Mouse (Mus musculus) midbrain, embryonic 10.5 days (tissue): ENCODE results near the gene Olfr550. TPM values are rescaled to one million over a fixed set of nuclear protein-coding genes. Genes with fewer than 3 reads are reported as not detected.
"Not testable (repeated sequence)": the region's sequence is repeated elsewhere in the genome, so short reads cannot be mapped to it uniquely, and the experiment has no call there.

Source experiments
- DNase-seq: peaks from one replicate; pipeline ENCODE4 v3.0.0-alpha.2; 2017; ENCODE audit warnings: low spot score
- H3K27ac ChIP-seq: fragments of 300-500 bp; sonication (generic); replicated peaks from 2 replicates; pipeline ENCODE4 v1.5.1; 2016; ENCODE audit warnings: mild to moderate bottlenecking
- H3K27me3 ChIP-seq: fragments of 300-500 bp; sonication (generic); 2 replicates; pipeline ENCODE4 v1.6.1; 2016; ENCODE audit warnings: low read depth, mild to moderate bottlenecking; ENCODE audit not compliant: poor library complexity, severe bottlenecking
- H3K36me3 ChIP-seq: fragments of 300-500 bp; sonication (generic); 2 replicates; pipeline ENCODE4 v1.6.1; 2016; ENCODE audit warnings: mild to moderate bottlenecking, moderate library complexity
- H3K4me1 ChIP-seq: fragments of 300-500 bp; sonication (generic); 2 replicates; pipeline ENCODE4 v1.6.1; 2016
- H3K4me3 ChIP-seq: fragments of 300-500 bp; sonication (generic); 2 replicates; pipeline ENCODE4 v1.5.1; 2016; ENCODE audit warnings: mild to moderate bottlenecking, moderate library complexity
- H3K9me3 ChIP-seq: fragments of 300-500 bp; sonication (generic); replicated peaks from 2 replicates; pipeline ENCODE4 v1.6.1; 2016; ENCODE audit warnings: mild to moderate bottlenecking
- WGBS: fragments of 180-500 bp; shearing (Covaris S2); methylation state at CpG from one replicate; pipeline ENCODE4 v1.1.7; 2016; 5-methylcytosine and 5-hydroxymethylcytosine counted together
- polyA plus RNA-seq: library from polyadenylated mRNA; unstranded; fragments of >200 nt; fragmentation: Nextera tagmentation; extraction: Ambion mirVana; gene quantifications from 2 replicates; pipeline ENCODE4 v1.2.1, GENCODE M21; 2016

Gene Olfr550
- polyA plus RNA-seq, 1 experiment from 2014 or later: not detected

DNA sequence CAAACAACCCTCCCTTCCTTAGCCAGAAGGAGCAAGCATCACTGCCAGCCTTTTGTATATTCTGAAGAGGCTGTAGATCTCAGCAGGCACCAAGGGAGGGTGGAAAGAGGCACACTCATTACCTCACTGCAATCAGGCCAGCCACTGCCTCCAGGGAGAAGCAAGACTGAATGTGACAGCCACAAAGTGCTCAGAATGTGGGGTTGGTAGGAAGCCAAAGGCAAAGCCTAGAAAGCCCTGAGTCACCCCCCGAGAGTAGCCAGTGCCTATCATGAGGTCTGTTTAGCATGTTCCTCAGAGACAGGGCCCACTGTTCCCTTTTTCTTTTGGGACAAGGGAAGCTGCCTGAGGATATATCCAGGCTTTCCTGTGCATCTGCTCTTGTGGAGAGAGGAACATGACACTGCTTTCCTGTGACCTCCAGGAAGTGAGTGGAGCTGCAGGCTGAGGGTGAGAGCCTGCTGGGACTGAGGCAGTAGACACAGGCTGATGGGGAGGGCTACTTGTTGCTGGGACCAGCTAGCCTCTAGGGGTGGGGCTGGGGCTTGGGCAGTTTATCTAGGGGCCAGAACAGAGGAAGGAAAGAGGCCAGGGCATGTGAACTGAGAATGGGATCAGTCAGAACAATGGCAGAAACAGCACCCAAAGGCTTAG lies 26.3 kb downstream of the Olfr550 start, which contains the start of gene Olfr552:
TSS of gene Olfr552 (plus strand) at position 393 of the 654 bp plus-strand sequence.
- no peaks in the 10 kb centered on the region for H3K4me1 ChIP-seq

DNA sequence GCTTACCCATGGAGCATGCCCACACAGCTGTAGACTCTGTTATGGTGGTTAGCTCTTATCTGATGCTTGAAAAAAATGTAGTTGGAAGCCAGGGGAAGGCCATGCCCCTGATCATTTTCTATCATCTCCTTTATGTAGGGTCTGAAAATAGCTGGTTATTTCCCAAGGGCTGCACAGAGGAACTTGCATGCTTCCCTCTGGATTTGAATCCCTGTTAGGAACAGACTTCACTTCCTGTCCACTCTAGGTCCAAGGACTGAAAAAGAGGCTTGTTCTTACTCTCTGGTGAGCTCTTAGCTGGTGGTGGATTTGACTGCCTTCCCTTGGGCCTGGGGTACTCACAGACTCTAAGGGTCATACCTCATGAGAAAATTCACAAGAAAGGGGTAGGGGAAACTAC lies 46.9 kb downstream of the Olfr550 start, which contains the start of gene Olfr553:
TSS of gene Olfr553 (minus strand) at position 101 of the 400 bp plus-strand sequence.
- no peak within 1 kb of the TSS for H3K27ac ChIP-seq
- H3K36me3 ChIP-seq: no peaks in the 10 kb centered on the region
- no peak within 1 kb of the TSS for H3K4me3 ChIP-seq
- H3K4me1 ChIP-seq: no peaks in the 10 kb centered on the region
- H3K9me3 ChIP-seq: no peaks in the 10 kb centered on the region
- DNase-seq: no peak
- H3K27me3 ChIP-seq: no peaks in the 10 kb centered on the region

More for the DNA sequence above, 26.3 kb downstream of the Olfr550 start, which contains the start of gene Olfr552:
- no peak for DNase-seq
- Histone ChIP-seq H3K4me3 (no peak within 1 kb of the TSS), H3K27ac (no peak within 1 kb of the TSS), H3K27me3 (no peaks in the 10 kb centered on the region), H3K36me3 (no peaks in the 10 kb centered on the region), H3K9me3 (no peaks in the 10 kb centered on the region)
- 81% methylated on average over 1 of the region's 1 CpGs for WGBS

DNA sequence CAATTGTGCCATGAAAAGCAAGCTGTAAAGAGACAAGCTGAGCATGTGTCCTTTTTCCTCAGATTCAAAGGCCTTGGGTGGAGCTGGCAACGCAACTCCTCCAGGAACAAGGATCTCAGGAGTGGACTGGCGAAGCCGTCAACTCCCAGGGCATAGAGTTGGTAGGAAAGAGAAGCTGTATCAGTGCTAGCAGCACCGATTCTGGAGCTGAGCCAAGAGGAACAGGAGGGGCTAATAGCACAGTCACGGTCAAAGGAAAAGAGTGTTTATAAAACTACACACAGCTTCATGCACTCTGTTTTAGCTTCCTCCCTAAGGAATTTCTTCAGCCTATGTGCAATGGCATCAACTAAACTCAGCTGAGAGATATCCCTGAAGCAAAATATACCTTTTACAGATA lies 48.4 kb downstream of the Olfr550 start:
- Histone ChIP-seq H3K9me3 (no peaks in the 10 kb centered on the region), H3K27ac (no peak overlapping the region), H3K4me3 (no peak overlapping the region), H3K4me1 (no peaks in the 10 kb centered on the region), H3K27me3 (no peaks in the 10 kb centered on the region), H3K36me3 (no peaks in the 10 kb centered on the region)
- no peak for DNase-seq
- 84% methylated on average over 5 of the region's 5 CpGs for WGBS

DNA sequence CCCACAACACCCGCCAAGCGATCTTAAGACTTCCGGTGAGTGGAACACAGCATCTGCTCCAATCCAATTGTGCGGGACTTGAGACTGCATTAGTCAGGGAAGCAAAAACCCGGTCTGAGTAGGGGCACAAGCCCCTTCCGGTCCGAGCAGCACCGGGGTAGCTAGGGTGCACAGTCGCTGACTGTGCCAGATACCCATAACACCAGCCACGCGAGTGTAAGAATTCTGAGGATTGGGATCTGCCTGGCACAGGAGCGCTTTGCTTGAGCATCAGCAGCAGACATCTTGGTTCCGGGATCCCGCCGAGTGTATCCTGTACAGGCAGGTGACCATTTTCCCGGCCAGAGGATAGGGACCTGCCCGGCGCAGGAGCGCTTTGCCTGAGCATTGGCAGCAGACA lies 49.1 kb downstream of the Olfr550 start:
- not testable (repeated sequence) for H3K4me3 ChIP-seq, DNase-seq, H3K27me3 ChIP-seq, H3K36me3 ChIP-seq, H3K4me1 ChIP-seq, H3K27ac ChIP-seq, H3K9me3 ChIP-seq
- 88% methylated on average over 19 of the region's 19 CpGs for WGBS

Other genes with a start within 250 kb of the Olfr550 start
- gene Rrm1, start 129.7 kb upstream of the Olfr550 start, polyA plus RNA-seq: 274 TPM in 2 replicates
- 0.35 TPM in 2 replicates for gene Olfr543, start 89.8 kb upstream of the Olfr550 start, polyA plus RNA-seq
- gene Olfr544, start 83.1 kb upstream of the Olfr550 start, polyA plus RNA-seq: 0.11 and 0.17 TPM in 2 replicates
- 0.05 and 0.11 TPM in 2 replicates for gene Olfr545, start 71.9 kb upstream of the Olfr550 start, polyA plus RNA-seq
- not detected in 2 replicates for gene Olfr547, start 36.7 kb upstream of the Olfr550 start, polyA plus RNA-seq
- not detected in 2 replicates for gene Olfr548-ps1, start 30.5 kb upstream of the Olfr550 start, polyA plus RNA-seq
- not detected in 2 replicates for gene Olfr549, start 21.6 kb upstream of the Olfr550 start, polyA plus RNA-seq
- gene Trim21, start 6.0 kb upstream of the Olfr550 start, polyA plus RNA-seq: 0.15 and 0.52 TPM in 2 replicates
- gene Olfr551, start 20.4 kb downstream of the Olfr550 start, polyA plus RNA-seq: not detected in 2 replicates
- gene Olfr552, start 26.3 kb downstream of the Olfr550 start, polyA plus RNA-seq: not detected in 2 replicates
- gene Olfr553, start 46.8 kb downstream of the Olfr550 start, polyA plus RNA-seq: not detected in 2 replicates
- gene Olfr554, start 67.0 kb downstream of the Olfr550 start, polyA plus RNA-seq: not detected in 2 replicates
- gene Olfr555, start 87.4 kb downstream of the Olfr550 start, polyA plus RNA-seq: not detected in 2 replicates
- not detected in 2 replicates for gene Olfr556, start 93.5 kb downstream of the Olfr550 start, polyA plus RNA-seq
- gene Trim68, start 115.9 kb downstream of the Olfr550 start, polyA plus RNA-seq: 10.1 and 11.8 TPM in 2 replicates
- gene Olfr557, start 124.5 kb downstream of the Olfr550 start, polyA plus RNA-seq: not detected in 2 replicates
- 0.04 TPM in 1 of 2 replicates, not detected in the other for gene Olfr558, start 130.8 kb downstream of the Olfr550 start, polyA plus RNA-seq
- not detected in 2 replicates for gene Olfr33, start 147.6 kb downstream of the Olfr550 start, polyA plus RNA-seq
- not detected in 2 replicates for gene Olfr559, start 156.0 kb downstream of the Olfr550 start, polyA plus RNA-seq
- gene Olfr560, start 187.9 kb downstream of the Olfr550 start, polyA plus RNA-seq: not detected in 2 replicates
- not detected in 2 replicates for gene Olfr78, start 188.0 kb downstream of the Olfr550 start, polyA plus RNA-seq
- gene Olfr561, start 199.8 kb downstream of the Olfr550 start, polyA plus RNA-seq: not detected in 2 replicates
- gene Olfr564, start 232.0 kb downstream of the Olfr550 start, polyA plus RNA-seq: not detected in 2 replicates